Mouse (Mus musculus): ENCODE measurements at regions not wholly inside any gene's neighbourhood (a gene's known extent, or its start where the extent isn't known, plus 50 kb on each side); places are given as distances from the start of the nearest gene placed in this dataset.

DNA sequence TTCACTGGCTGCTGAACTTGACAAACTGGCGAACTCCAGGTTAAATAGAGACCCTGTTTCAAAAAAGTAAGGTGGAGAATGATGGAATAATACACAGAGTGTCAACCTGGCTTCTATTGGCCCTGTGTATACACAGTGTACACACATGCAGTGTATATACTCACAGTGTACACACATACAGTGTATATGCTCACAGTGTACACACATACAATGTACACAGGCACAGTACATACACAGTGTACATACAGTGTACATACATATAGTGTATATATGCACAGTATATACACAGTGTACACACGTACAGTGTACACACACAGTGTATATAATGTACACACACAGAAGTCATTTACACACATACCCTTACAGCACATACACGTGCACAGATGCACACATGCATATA is 52.4 kb upstream of the Aldh1b1 start:
- H3K4me3 ChIP-seq: no peak overlapping the region
- 0 out of 2 replicates have a peak, but pooled peaks cover 7% of the 10 kb centered on the region for H3K27me3 ChIP-seq (replicated peaks; ENCODE audit: low read depth, poor library complexity, severe bottlenecking)
- WGBS: 87% methylated on average over 3 of the region's 3 CpGs
- H3K27ac ChIP-seq (replicated peaks): no peak overlapping the region
- no peaks in the 10 kb centered on the region for H3K9me3 ChIP-seq
- no peaks in the 10 kb centered on the region for H3K36me3 ChIP-seq (replicated peaks)
- DNase-seq (ENCODE audit: low spot score): no peak
- peaks cover 9% of the 10 kb centered on the region for H3K4me1 ChIP-seq

DNA sequence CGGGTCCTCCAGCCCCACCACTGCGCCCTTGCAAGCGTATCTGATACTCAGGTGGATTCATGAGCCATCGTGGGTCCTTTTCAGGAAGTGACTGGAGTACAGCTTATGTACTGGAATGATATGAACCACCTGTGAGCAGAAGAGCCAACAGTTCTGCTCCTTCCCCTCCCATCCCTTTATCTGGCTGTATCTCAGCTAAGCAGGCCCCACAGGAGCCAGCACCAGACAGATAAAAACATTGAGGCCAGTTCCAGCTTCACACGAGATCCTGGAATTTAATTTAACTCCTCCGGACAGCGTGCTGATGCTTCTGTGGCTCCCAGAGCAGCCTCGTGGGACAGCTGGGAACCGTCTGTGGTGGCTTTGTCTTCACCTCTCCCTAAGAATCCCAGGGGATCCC is 53.1 kb upstream of the Aldh1b1 start:
- DNase-seq (ENCODE audit: low spot score): no peak
- Histone ChIP-seq H3K4me1 (peaks cover 9% of the 10 kb centered on the region), H3K4me3 (no peak overlapping the region), H3K36me3 (replicated peaks) (no peaks in the 10 kb centered on the region), H3K9me3 (no peaks in the 10 kb centered on the region), H3K27me3 (replicated peaks; ENCODE audit: low read depth, poor library complexity, severe bottlenecking) (peaks cover 13% of the 10 kb centered on the region; the same call in 1 of the 2 replicates), H3K27ac (replicated peaks) (no peak overlapping the region)
- 64% methylated on average over 9 of the region's 9 CpGs for WGBS

DNA sequence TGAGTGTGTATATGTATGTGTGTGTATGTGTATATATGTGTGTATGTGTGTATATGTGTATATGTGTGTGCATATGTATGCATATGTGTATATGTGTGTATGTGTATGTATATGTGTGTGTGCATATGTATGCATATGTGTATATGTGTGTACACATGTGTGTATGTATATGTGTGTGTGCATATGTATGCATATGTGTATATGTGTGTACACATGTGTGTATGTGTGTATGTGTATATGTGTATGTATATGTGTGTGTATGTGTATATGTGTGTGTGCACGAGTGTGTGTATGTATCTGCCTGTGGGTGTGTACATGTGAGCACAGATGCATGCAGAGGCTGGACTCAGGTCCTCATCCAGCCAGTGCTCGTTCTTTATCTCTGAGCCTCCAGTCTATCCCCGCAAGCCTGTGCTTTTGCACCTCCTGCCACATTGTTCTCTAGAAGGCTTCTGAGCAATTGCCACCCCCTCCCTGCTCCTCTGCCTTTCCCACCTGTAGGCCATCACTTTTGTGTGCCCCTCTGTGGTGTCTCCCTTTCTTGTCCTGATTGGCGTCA is 53.9 kb upstream of the Aldh1b1 start:
- Histone ChIP-seq H3K27me3 (replicated peaks; ENCODE audit: low read depth, poor library complexity, severe bottlenecking) (peaks cover 15% of the 10 kb centered on the region; the same call in 1 of the 2 replicates), H3K27ac (replicated peaks) (no peak overlapping the region), H3K36me3 (replicated peaks) (no peaks in the 10 kb centered on the region), H3K4me1 (peaks cover 8% of the 10 kb centered on the region), H3K4me3 (no peak overlapping the region), H3K9me3 (no peaks in the 10 kb centered on the region)
- no peak for DNase-seq (ENCODE audit: low spot score)
- 89% methylated on average over 4 of the region's 4 CpGs for WGBS

DNA sequence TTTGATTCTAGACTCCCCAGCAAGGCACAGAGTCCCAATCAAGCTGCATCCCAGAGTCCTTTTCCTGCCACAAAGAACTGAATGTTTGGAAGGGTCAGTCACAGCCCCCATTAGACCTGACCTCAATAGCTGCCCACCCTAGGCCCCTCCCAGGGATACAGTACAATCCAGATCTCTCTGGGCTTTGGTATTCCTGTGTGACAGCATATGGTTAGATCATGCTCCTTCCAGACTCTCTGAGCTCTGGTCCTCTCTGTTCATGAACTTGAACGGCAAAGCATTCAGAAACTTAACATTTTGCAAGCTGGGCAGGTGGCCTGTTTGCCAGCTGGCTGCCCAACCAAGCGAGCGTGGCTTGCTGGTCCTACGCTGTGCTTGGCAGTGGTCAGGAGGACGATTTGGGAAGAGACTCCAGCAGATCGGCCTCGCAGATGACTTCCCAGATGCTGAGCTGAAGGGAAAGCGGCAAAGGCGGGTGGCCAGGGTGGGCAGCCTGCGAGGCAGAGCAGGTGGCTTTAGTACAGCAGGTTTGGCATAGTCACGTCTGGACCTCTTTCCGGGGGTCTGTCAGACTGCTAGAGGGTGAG is 58.0 kb upstream of the Aldh1b1 start:
- no peak overlapping the region for H3K4me3 ChIP-seq
- no peaks in the 10 kb centered on the region for H3K36me3 ChIP-seq (replicated peaks)
- WGBS: 83% methylated on average over 12 of the region's 12 CpGs
- peaks cover 28% of the 10 kb centered on the region for H3K4me1 ChIP-seq
- no peaks in the 10 kb centered on the region for H3K9me3 ChIP-seq
- H3K27ac ChIP-seq (replicated peaks): no peak overlapping the region
- peaks cover 8% of the 10 kb centered on the region for H3K27me3 ChIP-seq (replicated peaks; ENCODE audit: low read depth, poor library complexity, severe bottlenecking)
- no peak for DNase-seq (ENCODE audit: low spot score)

DNA sequence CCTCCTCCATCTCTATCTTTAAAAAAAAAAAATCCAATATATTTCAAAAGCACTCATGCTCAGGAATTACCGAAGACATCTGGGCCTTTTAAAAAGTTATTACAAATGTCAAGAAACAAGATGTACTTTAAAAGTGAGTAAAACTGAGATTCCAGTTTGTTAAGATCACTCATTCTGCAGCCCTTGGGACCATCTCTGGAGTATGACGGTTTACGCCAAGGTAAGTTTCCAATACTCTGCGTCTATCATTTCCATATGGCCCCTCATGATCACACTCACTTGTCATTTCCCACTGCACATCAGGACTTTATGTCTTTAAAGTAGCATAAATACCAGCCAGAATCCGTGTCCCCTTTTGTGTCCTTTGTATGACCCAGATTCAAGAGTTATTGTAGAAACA is 58.5 kb upstream of the Aldh1b1 start:
- peaks cover 8% of the 10 kb centered on the region for H3K27me3 ChIP-seq (replicated peaks; ENCODE audit: low read depth, poor library complexity, severe bottlenecking)
- 85% methylated on average over 5 of the region's 5 CpGs for WGBS
- DNase-seq (ENCODE audit: low spot score): no peak
- H3K4me1 ChIP-seq: peaks cover 26% of the 10 kb centered on the region
- H3K9me3 ChIP-seq: no peaks in the 10 kb centered on the region
- no peak overlapping the region for H3K27ac ChIP-seq (replicated peaks)
- no peaks in the 10 kb centered on the region for H3K36me3 ChIP-seq (replicated peaks)
- H3K4me3 ChIP-seq: no peak overlapping the region

DNA sequence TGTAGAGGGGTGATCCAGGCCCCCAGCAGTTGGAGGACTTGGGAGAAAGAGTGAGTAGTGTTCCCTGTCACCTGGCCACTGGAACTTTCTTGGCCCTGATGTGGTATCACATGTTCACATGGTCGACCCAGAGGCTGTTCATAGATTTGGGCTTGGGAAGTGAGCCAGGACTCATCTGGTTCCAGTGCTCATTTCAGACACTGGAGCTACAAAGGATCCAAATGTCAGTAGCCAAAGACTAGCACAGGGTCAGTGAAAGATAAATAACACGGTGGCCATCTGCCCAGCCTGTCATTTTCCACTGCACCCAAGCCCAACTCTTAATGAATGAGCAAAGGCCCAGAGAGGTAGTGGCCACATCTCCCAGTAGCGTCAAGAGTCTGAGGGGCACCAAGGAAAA is 59.1 kb upstream of the Aldh1b1 start:
- WGBS: 81% methylated on average over 3 of the region's 3 CpGs
- DNase-seq (ENCODE audit: low spot score): no peak
- H3K9me3 ChIP-seq: no peaks in the 10 kb centered on the region
- no peaks in the 10 kb centered on the region for H3K36me3 ChIP-seq (replicated peaks)
- no peak overlapping the region for H3K27ac ChIP-seq (replicated peaks)
- no peak overlapping the region for H3K4me3 ChIP-seq
- peaks cover 8% of the 10 kb centered on the region for H3K27me3 ChIP-seq (replicated peaks; ENCODE audit: low read depth, poor library complexity, severe bottlenecking)
- H3K4me1 ChIP-seq: peaks cover 26% of the 10 kb centered on the region

DNA sequence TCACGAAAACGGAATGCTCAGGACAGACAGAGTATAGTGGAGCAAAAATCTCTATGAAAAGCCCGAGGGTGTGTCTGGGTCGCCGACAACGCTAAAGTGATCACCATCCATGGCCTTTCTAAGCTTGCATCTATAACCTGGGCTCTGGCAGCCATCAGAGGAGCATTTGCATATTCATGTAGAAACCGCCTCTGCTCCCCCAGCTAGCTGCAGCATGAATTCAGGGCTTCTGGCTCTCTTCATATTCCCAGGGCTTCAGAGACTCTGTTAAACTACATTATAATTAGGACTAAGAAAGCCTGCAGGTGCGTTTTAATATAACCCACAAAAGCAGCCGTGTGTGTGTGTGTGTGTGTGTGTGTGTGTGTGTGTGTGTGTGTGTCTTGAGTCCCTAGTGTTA is 59.7 kb upstream of the Aldh1b1 start:
- Histone ChIP-seq H3K36me3 (replicated peaks) (no peaks in the 10 kb centered on the region), H3K27ac (replicated peaks) (no peak overlapping the region), H3K27me3 (replicated peaks; ENCODE audit: low read depth, poor library complexity, severe bottlenecking) (peaks cover 8% of the 10 kb centered on the region), H3K4me3 (no peak overlapping the region), H3K9me3 (no peaks in the 10 kb centered on the region), H3K4me1 (peaks cover 26% of the 10 kb centered on the region)
- DNase-seq (ENCODE audit: low spot score): no peak
- WGBS: 68% methylated on average over 9 of the region's 9 CpGs

DNA sequence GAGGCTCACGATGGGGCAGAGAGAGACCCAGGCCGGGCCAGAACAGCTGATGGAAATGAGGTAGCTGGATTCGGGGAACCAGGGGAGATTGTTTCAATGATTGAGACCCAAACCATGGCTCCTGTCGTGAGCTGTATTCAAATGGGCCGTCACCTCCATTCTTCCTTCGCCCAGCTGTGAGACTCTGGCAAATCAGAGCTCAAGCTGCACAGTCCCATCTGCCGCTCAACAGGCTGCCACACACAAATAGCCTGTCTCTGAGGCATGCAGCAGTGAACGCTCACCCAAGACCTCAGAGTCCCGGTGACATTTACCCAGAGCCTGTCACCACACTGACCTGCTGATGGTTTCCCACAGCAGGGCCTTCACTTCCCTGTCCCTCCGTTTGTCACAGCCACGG is 60.1 kb upstream of the Aldh1b1 start:
- 57% methylated on average over 11 of the region's 11 CpGs for WGBS
- H3K4me1 ChIP-seq: peaks cover 26% of the 10 kb centered on the region
- H3K9me3 ChIP-seq: no peaks in the 10 kb centered on the region
- no peak overlapping the region for H3K27ac ChIP-seq (replicated peaks)
- no peak for DNase-seq (ENCODE audit: low spot score)
- H3K4me3 ChIP-seq: no peak overlapping the region
- peaks cover 8% of the 10 kb centered on the region for H3K27me3 ChIP-seq (replicated peaks; ENCODE audit: low read depth, poor library complexity, severe bottlenecking)
- H3K36me3 ChIP-seq (replicated peaks): no peaks in the 10 kb centered on the region

DNA sequence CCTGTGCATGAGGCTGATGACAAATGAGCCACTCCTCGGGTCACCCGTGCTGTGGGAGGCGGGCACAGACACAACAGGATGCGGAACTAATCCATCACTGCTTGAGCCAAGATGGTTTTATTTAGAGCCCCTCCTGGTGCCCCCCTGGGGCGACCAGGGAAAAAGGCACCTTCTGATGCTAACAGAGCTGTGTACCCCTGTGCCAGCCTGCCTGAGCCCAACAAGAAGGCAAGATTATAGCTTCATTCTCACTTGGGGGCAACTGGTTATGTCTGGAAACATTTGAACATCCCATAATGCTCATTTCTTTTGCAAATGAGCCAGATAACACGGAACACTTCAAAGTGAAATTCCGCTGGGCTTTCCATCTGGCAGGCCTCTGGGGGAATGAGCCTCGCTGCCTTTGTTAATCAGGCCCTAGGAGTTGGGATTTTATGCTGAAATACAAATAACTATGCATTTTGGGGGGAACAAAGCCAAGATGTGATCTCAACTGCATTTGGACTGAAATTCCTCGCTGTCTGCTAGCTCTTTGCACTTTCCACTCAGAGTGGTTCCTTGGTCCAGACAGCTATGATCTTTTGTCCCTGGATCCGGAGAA is 62.5 kb upstream of the Aldh1b1 start:
- Histone ChIP-seq H3K4me1 (peaks cover 30% of the 10 kb centered on the region), H3K4me3 (no peak overlapping the region), H3K36me3 (replicated peaks) (no peaks in the 10 kb centered on the region), H3K27ac (replicated peaks) (no peak overlapping the region), H3K27me3 (replicated peaks; ENCODE audit: low read depth, poor library complexity, severe bottlenecking) (peaks cover 7% of the 10 kb centered on the region), H3K9me3 (no peaks in the 10 kb centered on the region)
- DNase-seq (ENCODE audit: low spot score): no peak
- WGBS: 54% methylated on average over 10 of the region's 10 CpGs

DNA sequence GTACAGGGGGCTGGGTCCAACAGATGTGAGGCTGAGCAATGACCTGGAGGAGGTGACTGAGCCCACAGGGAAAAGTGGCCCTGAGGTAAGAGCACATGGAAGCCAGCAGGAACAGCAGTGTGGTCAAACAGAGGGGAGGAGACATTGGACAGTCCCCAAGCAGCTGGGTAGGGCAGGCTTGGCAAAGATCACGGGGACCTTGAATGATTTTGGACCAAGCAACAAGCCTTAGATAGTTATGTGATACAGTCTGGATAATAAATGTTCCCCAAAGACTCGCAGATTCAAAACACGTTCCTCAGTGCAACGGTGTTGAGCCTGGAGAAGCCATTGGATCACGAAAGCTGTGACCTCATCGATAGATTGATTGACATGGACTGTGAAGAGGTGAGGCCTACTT is 64.8 kb upstream of the Aldh1b1 start:
- peaks cover 46% of the 10 kb centered on the region for H3K4me1 ChIP-seq
- H3K27me3 ChIP-seq (replicated peaks; ENCODE audit: low read depth, poor library complexity, severe bottlenecking): no peaks in the 10 kb centered on the region; the same call in 1 of the 2 replicates
- WGBS: 92% methylated on average over 6 of the region's 6 CpGs
- no peak for DNase-seq (ENCODE audit: low spot score)
- H3K36me3 ChIP-seq (replicated peaks): no peaks in the 10 kb centered on the region
- H3K9me3 ChIP-seq: no peaks in the 10 kb centered on the region
- H3K4me3 ChIP-seq: no peak overlapping the region
- H3K27ac ChIP-seq (replicated peaks): no peak overlapping the region

DNA sequence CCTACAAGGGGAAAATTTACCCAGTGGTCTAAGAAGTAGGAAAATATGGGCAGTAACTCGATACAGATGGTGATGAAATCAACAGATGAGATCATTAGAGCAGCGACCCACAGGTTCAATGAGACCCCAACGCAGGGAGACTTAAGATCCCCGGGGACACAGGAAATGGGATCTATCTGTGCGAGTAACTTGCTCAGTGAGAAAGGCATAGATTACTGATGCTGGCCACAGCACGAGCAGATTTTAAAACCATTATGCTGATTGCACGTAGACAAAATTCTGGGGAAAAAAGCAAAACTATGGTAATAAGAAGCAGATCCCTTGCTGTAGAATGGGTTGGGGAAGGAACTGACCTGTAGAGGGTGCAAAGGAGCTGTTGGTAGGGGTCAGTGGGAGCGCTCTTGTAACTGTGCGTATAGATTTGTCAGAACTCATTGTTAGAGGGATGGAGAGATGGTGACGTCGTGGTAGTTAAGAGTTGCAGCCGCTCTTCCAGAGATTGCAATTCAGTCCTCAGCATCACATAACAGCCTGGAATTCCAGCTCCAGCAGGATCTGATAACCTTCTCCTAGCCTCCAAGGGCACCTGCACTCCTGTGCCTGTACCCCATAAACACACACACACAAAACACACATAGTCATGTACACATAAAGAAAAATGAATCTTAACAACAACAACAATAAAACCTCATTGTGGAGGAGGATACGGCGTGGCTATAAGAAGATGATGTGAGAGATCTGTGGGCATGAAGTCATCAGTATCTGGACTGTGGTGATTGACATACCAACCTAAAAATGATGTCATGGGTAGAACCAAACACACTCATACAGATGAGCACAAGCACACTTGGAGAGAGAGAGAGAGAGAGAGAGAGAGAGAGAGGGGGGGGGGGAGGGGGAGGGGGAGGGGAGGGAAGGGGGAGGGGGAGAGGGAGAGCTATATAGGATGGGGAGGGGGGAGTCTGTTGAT is 67.7 kb upstream of the Aldh1b1 start:
- Histone ChIP-seq H3K4me3 (no peak overlapping the region), H3K27me3 (replicated peaks; ENCODE audit: low read depth, poor library complexity, severe bottlenecking) (no peaks in the 10 kb centered on the region), H3K27ac (replicated peaks) (peak overlapping the region; percentile 76), H3K36me3 (replicated peaks) (no peaks in the 10 kb centered on the region), H3K9me3 (no peaks in the 10 kb centered on the region), H3K4me1 (peaks cover 53% of the 10 kb centered on the region)
- 28% methylated on average over 14 of the region's 14 CpGs for WGBS
- peak; percentile 65 for DNase-seq (ENCODE audit: low spot score)

DNA sequence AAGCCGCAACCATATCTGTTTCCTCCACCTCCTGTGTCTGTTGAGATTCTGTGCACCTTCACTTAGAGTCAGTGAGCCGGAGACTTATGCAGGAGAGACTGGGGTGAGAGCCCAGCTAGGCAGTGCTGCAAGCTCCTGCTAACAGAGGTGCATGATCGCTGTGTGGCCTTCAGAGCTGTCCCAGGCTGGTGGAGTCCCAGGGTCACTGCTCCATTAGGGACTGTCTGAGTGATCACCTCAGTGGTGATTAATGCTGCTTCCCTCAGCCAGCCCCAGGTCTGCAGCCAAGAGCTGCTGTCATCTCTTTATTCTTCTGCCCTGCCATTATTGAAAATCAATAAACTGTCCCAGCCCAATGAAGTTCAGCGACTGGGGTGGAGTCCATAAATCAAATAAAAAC is 69.0 kb upstream of the Aldh1b1 start:
- Histone ChIP-seq H3K4me1 (peaks cover 59% of the 10 kb centered on the region), H3K27me3 (replicated peaks; ENCODE audit: low read depth, poor library complexity, severe bottlenecking) (no peaks in the 10 kb centered on the region), H3K9me3 (no peaks in the 10 kb centered on the region), H3K4me3 (no peak overlapping the region), H3K27ac (replicated peaks) (peak overlapping the region; percentile 76), H3K36me3 (replicated peaks) (no peaks in the 10 kb centered on the region)
- WGBS: 77% methylated on average over 4 of the region's 4 CpGs
- DNase-seq (ENCODE audit: low spot score): no peak

All from embryonic facial prominence, embryonic 10.5 days (tissue).